Mouse (Mus musculus): ENCODE measurements around the gene Pip4k2b.

GRCm38 (mm10) chr11:97782564-97782895 lies 38.0 kb upstream of the Pip4k2b start:
- no peak for TF ChIP-seq USF1 (IDR thresholded peaks at IDR 0.05; ENCODE audit: low read depth)
- no peak for TF ChIP-seq CTCF (IDR thresholded peaks at IDR 0.05; ENCODE audit: control insufficient read depth, insufficient read depth, insufficient read length)
- no peak for TF ChIP-seq FOSL1 (IDR thresholded peaks at IDR 0.05; ENCODE audit: insufficient read depth, low read length, poor library complexity, severe bottlenecking)
- TF ChIP-seq MYOG (IDR thresholded peaks at IDR 0.05; ENCODE audit: control insufficient read depth, extremely low read depth, insufficient read length) = no peak
- peak; percentile 46 for TF ChIP-seq CEBPB (IDR thresholded peaks at IDR 0.05; ENCODE audit: low read depth)
- no peak for TF ChIP-seq MAX (IDR thresholded peaks at IDR 0.05)
- no peak for TF ChIP-seq MYOD1 (IDR thresholded peaks at IDR 0.05; ENCODE audit: control insufficient read depth, insufficient read length, low read depth)

Measured in C2C12 (cell line).